Mouse (Mus musculus): Measurements from ENCODE around the gene Serpinf1. TPM values are rescaled to one million over a fixed set of nuclear protein-coding genes. Genes with fewer than 3 reads are reported as not detected.
A peak's percentile ranks its signal among the peaks of the same experiment; 100 is the strongest.
"Not testable (repeated sequence)": the region's sequence is repeated elsewhere in the genome, so short reads cannot be mapped to it uniquely, and the experiment has no call there.

Gene Serpinf1
- polyA plus RNA-seq, 1 experiment, result 13.7 TPM

DNA sequence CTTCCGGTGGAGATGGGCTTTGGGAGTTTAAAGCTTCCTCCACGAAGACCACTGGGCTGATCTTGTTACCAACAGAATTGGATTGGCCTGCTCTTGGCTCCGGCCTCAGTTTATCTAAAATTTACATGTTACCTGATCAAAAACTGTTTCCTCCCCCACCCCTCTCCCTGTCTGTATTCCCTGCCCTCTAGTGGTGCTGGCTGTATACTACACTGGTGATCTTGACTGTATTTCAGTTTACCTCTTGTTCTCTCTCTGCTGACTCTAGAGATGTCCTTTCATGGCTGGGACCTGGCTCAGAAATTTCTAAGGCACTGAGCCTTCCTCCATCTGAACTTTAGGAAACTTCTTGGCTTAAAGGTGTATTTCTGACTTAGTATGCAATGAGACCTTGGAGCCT lies 35.7 kb upstream of the Serpinf1 start:
- no peak overlapping the region for H3K4me3 ChIP-seq (ENCODE audit: insufficient read depth, low read length)
- peaks cover 8% of the 10 kb centered on the region for H3K4me1 ChIP-seq (ENCODE audit: control insufficient read depth, insufficient read depth, low read length)
- TF ChIP-seq POLR2A (IDR thresholded peaks at IDR 0.05; ENCODE audit: extremely low read depth, insufficient read depth, low read length) (no peak), CTCF (IDR thresholded peaks at IDR 0.05; ENCODE audit: extremely low read depth, insufficient read depth, low read length) (peak; percentile 71)
- 0 out of 2 replicates have a peak overlapping the region, but pooled peaks have one; percentile 17 for H3K27ac ChIP-seq (ENCODE audit: insufficient read depth, low read length)

DNA sequence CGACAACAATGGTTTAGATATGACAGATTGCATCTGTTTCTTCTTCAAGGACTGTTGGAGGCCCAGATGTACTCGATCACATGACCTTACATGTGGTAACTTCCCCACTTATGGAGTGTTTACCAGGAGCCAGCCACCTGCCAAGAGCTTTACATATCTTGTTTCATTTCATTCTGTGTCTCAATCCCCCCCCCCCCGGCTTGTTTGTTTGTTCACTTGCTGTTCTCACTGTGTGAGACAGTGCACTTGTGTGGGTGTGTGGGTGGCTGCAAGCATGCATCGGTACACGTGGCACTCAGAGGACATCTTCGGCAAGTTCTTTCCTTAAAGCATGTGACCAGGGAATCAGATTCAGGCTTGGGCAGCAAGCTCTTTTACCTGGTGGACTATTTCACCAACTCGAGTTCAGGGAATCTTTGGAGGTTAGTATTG lies 34.0 kb upstream of the Serpinf1 start:
- Histone ChIP-seq H3K4me1 (ENCODE audit: control insufficient read depth, insufficient read depth, low read length) (peaks cover 5% of the 10 kb centered on the region), H3K27ac (ENCODE audit: insufficient read depth, low read length) (no peak overlapping the region), H3K4me3 (ENCODE audit: insufficient read depth, low read length) (no peak overlapping the region)
- TF ChIP-seq POLR2A (IDR thresholded peaks at IDR 0.05; ENCODE audit: extremely low read depth, insufficient read depth, low read length) (no peak), CTCF (IDR thresholded peaks at IDR 0.05; ENCODE audit: extremely low read depth, insufficient read depth, low read length) (no peak)

DNA sequence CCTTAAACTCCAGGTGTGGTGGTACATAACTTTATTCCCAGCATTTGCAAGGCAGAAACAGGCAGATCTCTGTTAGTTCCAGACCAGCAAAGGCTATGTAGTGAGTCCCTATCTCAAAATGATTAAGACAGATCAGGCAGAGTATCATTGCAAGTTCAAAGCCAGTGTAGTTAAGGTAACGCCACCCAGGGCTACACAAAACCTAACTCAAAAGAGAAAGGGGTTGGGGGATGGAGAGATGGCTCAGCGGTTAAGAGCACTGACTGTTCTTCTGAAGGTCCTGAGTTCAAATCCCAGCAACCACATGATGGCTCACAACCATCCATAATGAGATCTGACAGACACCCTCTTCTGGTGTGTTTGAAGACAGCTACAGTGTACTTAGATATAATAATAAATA lies 33.5 kb upstream of the Serpinf1 start:
- H3K27ac ChIP-seq (ENCODE audit: insufficient read depth, low read length); H3K4me1 ChIP-seq (ENCODE audit: control insufficient read depth, insufficient read depth, low read length); H3K4me3 ChIP-seq (ENCODE audit: insufficient read depth, low read length): not testable (repeated sequence)

DNA sequence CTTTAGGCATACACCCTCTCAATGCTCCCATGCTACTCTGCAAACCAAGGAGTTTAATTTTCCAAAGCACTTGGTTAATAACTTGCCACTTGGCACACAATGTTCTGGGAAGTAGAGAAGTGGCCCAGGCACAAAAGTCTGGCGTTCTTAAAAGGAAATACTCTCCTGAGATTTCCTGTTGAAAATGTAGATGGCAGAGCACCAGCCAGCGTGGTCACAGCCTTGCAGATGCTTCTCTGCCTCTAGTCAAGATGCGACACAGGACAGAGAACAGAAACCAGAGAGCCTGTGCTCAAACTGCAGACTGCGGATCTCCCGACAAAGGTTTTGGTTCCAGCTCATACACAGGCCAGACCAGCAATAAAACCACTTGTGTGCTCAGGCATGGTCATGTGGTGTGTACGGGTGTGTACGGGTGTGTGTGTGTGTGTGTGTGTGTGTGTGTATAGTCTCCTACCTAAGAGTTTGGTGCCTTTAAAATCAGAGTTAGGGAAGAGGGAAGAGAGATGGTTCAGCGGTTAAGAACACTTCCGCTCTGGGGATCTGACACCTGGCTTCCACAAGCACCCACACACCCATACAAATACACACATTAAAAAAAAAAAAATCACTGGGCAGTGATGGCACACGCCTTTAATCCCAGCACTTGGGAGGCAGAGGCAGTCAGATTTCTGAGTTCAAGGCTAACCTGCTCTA lies 32.7 kb upstream of the Serpinf1 start:
- Histone ChIP-seq H3K27ac (ENCODE audit: insufficient read depth, low read length) (peak overlapping the region; percentile 34; the same call in 1 of the 2 replicates), H3K4me1 (ENCODE audit: control insufficient read depth, insufficient read depth, low read length) (peaks cover 14% of the 10 kb centered on the region), H3K4me3 (ENCODE audit: insufficient read depth, low read length) (peak overlapping the region; percentile 75)
- TF ChIP-seq POLR2A (IDR thresholded peaks at IDR 0.05; ENCODE audit: extremely low read depth, insufficient read depth, low read length), result no peak

DNA sequence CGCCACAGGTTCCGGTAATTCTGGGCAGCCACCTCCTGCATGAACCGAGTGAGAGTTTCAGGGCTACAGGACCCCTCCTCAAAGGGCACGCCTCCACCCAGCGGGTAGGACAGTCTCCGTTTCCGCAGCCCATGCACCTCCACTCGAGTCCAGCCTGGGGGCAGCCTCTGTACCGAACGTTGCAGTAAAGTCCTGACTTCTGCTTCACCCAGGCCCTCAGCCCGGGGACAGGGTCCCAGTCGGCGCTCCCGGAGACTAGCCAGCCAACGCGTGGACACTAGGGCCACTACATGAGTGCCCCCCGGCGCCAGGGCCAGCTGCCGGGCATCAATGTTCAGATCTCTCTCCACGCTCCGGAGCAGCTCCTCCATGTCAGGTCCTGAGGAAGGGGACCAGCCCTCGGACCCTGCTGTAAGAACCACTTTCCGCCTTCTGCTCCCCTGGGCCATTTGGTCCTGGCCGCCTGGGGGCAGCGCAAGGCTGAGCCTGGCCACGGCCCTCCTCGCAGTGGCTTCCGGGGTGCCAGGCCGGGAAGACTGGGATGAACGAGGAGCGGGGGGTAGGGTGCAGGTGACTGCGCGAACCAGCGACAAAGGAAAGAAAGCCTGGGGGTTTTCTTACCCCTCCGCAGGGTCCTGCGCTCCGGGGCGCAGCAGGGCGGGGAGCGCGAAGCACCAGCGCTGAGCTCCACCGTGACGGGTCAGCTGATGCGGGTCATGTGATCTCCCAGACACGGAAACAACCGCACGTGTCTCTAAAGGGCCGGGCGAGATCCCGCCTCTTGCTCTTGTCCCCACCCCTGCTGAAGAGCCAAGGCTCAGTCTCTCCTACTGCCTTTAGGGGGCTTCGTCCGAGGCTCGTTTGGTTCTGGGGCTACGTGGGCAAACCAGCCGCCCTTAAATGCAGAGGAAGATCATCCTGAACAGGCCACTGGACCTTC lies 31.8 kb upstream of the Serpinf1 start, which contains the start of gene Wdr81:
TSS of gene Wdr81 (minus strand) at position 727 of the 940 bp plus-strand sequence.
- TF ChIP-seq POLR2A (IDR thresholded peaks at IDR 0.05; ENCODE audit: extremely low read depth, insufficient read depth, low read length), result peak; percentile 72
- 0 out of 2 replicates have a peak, but pooled peaks have one; percentile 14 for TF ChIP-seq CTCF (IDR thresholded peaks at IDR 0.05; ENCODE audit: extremely low read depth, insufficient read depth, low read length)
- peak within 1 kb of the TSS; percentile 34; the same call in 1 of the 2 replicates for H3K27ac ChIP-seq (ENCODE audit: insufficient read depth, low read length)
- peak within 1 kb of the TSS; percentile 75 for H3K4me3 ChIP-seq (ENCODE audit: insufficient read depth, low read length)
- peaks cover 11% of the 10 kb centered on the region for H3K4me1 ChIP-seq (ENCODE audit: control insufficient read depth, insufficient read depth, low read length)

DNA sequence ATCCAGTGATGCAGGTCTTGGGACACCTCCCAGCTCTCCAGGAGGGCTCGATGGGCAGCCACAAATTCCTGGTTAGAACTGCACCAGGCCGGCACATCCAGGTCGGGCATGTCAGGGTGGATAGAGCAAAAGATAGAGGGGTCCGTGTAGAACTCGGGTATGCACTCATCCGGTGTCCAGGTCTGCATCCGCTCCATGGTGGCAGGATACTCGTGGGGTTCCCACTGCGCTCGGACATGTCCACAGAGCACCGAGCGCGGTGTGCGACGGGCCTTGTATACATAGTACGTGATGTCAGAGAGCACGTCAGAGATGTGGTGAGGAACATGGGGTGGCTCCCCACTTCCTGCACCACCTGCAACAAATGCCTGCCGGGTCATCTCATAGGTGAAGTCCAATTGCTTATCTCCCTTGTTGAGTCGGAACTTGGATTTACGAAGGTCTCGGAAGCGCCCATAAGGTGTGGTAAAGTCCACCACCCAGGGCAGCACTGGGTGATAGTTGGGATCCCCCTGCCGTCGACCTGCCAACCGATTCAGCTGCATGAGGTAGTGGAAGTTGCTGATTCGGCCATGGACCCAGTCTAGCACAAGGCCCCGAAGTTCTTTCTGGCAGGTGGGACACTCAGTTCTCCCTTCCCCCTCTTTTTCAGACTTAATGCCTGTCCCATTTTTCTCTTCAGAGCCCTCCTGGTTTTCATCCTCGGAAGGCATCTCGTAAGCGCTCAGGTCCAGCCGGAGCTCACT lies 30.5 kb upstream of the Serpinf1 start:
- no peak overlapping the region for H3K27ac ChIP-seq (ENCODE audit: insufficient read depth, low read length)
- TF ChIP-seq CTCF (IDR thresholded peaks at IDR 0.05; ENCODE audit: extremely low read depth, insufficient read depth, low read length) (no peak), POLR2A (IDR thresholded peaks at IDR 0.05; ENCODE audit: extremely low read depth, insufficient read depth, low read length) (no peak)
- peak overlapping the region; percentile 75; the same call in 1 of the 2 replicates for H3K4me3 ChIP-seq (ENCODE audit: insufficient read depth, low read length)
- peaks cover 11% of the 10 kb centered on the region for H3K4me1 ChIP-seq (ENCODE audit: control insufficient read depth, insufficient read depth, low read length)

DNA sequence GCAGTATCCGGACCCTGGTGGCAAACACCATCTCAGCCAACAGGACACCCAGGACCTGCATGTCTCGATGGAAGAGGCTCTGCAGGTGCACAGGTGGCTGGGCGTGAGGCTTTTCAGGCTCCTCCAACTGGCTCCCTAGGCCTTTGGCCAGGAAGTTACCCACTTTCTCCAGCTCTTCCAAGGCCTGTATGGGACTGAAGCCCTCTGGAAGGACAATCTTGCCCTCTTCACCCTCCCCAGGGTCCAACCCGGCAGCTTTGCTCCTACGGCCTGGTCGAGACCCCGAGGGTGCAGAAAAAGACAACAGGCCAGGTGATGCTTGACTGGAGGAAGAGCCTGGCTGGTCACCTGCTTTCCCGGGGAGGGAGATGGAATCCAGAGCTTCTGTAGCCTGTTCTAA lies 29.6 kb upstream of the Serpinf1 start:
- peaks cover 11% of the 10 kb centered on the region for H3K4me1 ChIP-seq (ENCODE audit: control insufficient read depth, insufficient read depth, low read length)
- TF ChIP-seq POLR2A (IDR thresholded peaks at IDR 0.05; ENCODE audit: extremely low read depth, insufficient read depth, low read length), result no peak
- no peak for TF ChIP-seq CTCF (IDR thresholded peaks at IDR 0.05; ENCODE audit: extremely low read depth, insufficient read depth, low read length)
- no peak overlapping the region for H3K4me3 ChIP-seq (ENCODE audit: insufficient read depth, low read length)
- no peak overlapping the region for H3K27ac ChIP-seq (ENCODE audit: insufficient read depth, low read length)

DNA sequence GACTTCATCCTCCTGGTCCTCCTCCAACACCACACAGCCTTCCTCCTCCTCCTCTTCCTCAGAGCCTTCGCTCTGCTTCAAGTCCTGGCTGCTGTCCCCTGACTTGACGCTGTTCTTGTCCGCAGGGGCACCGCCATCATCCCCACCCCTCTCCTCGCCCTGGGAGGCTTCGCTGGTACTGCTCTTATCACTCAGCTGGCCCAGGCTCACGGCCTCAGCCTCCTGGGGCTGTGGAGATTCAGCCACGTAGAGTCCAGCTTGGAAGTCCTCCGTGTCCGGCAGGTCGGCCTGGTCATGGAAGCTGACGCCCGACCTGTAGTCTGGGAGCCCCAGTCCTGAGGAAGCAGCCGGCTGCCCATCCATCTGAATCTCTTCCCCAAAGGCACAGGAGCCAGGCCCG lies 28.4 kb upstream of the Serpinf1 start:
- 0 out of 2 replicates have a peak overlapping the region, but pooled peaks have one; percentile 14 for H3K4me3 ChIP-seq (ENCODE audit: insufficient read depth, low read length)
- H3K4me1 ChIP-seq (ENCODE audit: control insufficient read depth, insufficient read depth, low read length), result peaks cover 11% of the 10 kb centered on the region
- no peak overlapping the region for H3K27ac ChIP-seq (ENCODE audit: insufficient read depth, low read length)
- TF ChIP-seq POLR2A (IDR thresholded peaks at IDR 0.05; ENCODE audit: extremely low read depth, insufficient read depth, low read length) (no peak), CTCF (IDR thresholded peaks at IDR 0.05; ENCODE audit: extremely low read depth, insufficient read depth, low read length) (no peak)

DNA sequence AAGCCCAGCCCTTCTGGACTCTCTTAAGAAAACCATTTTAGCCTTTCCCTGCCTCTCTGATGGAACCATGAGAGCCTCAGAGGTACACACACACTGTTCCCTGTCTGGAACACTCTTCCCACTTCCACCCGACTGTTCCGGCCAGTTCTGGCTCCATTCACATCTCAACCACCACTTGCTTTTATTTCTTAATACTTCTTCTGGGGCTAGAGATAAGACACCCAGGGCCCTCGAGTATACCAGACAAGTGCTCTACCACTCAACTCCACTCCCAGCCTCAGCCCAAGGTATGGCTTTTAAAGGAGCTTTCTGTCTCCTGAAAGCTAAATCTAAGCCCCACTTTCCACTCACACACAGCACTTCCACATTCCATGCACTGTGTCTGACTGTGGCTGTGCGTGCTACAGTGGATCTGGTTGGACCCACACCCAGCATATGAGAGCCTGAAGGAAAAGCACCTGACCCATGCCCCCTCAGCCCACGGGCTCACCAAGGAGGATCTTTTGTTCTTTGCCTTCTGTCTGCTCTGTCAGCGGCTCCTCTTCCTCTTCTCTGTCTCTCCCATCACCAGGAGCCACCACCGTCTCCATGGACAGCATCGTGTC lies 27.9 kb upstream of the Serpinf1 start:
- TF ChIP-seq POLR2A (IDR thresholded peaks at IDR 0.05; ENCODE audit: extremely low read depth, insufficient read depth, low read length) (no peak), CTCF (IDR thresholded peaks at IDR 0.05; ENCODE audit: extremely low read depth, insufficient read depth, low read length) (no peak)
- H3K27ac ChIP-seq (ENCODE audit: insufficient read depth, low read length), result no peak overlapping the region
- 0 out of 2 replicates have a peak overlapping the region, but pooled peaks have one; percentile 14 for H3K4me3 ChIP-seq (ENCODE audit: insufficient read depth, low read length)
- H3K4me1 ChIP-seq (ENCODE audit: control insufficient read depth, insufficient read depth, low read length), result peaks cover 11% of the 10 kb centered on the region

Measured in cortical plate, adult 2 months (tissue).